Mouse (Mus musculus) gastrocnemius, postnatal 25 days (tissue): ENCODE measurements around the gene Olfr1249. TPM values are rescaled to one million over a fixed set of nuclear protein-coding genes. Genes with fewer than 3 reads are reported as not detected.
"Not testable (repeated sequence)": the region's sequence is repeated elsewhere in the genome, so short reads cannot be mapped to it uniquely, and the experiment has no call there.

Experiments
- DNase-seq: peaks from one replicate; pipeline ENCODE4 v3.0.0; 2022
- long read RNA-seq, 2 experiments: library from polyadenylated mRNA; stranded (forward); transcript quantifications; one replicate each; pipeline ENCODE4 v2.0.0; 2021
- total RNA-seq, 2 experiments: library from RNA; stranded (reverse); gene quantifications; 1 replicate in 1 of 2; 2 replicates in 1 of 2; pipeline ENCODE4 v1.2.3; 2021

Olfr1249 gene
- total RNA-seq: not detected
- long read RNA-seq, experiment 1: 0 reads
- long read RNA-seq, experiment 2: 0 reads

GRCm38 (mm10) chr2:89634883-89635282 lies at the start of gene Olfr1249:
Gene Olfr1249, minus strand, starts transcription at chr2:89634983.
- no peak for DNase-seq

- no peak for DNase-seq
These were observed 37.1 kb upstream of the Olfr1249 start, which contains the start of gene Olfr1251 for GRCm38 (mm10) chr2:89671836-89672235. Gene Olfr1251, minus strand, starts transcription at chr2:89671936.

- DNase-seq: no peak
These were observed 26.6 kb upstream of the Olfr1249 start, which contains the start of gene Olfr1250 for GRCm38 (mm10) chr2:89661367-89661766. Gene Olfr1250, minus strand, starts transcription at chr2:89661467.

- not testable (repeated sequence) for DNase-seq
These were observed 16.6 kb downstream of the Olfr1249 start, which contains the start of gene Olfr1248 for GRCm38 (mm10) chr2:89618145-89618544. Gene Olfr1248, minus strand, starts transcription at chr2:89618245.

- DNase-seq: no peak
These were observed 20.8 kb downstream of the Olfr1249 start, which contains the start of gene Olfr1247 for GRCm38 (mm10) chr2:89614030-89614429. Gene Olfr1247, minus strand, starts transcription at chr2:89614130.

- DNase-seq: no peak
These were observed 41.7 kb downstream of the Olfr1249 start, which contains the start of gene Olfr1246 for GRCm38 (mm10) chr2:89593057-89593456. Gene Olfr1246, minus strand, starts transcription at chr2:89593157.

Other genes with a start within 250 kb of the Olfr1249 start
- not detected for gene Olfr1238, start 225.3 kb downstream of the Olfr1249 start, total RNA-seq
- not detected for gene Olfr1239, start 214.6 kb downstream of the Olfr1249 start, total RNA-seq
- not detected for gene Olfr1240, start 192.0 kb downstream of the Olfr1249 start, total RNA-seq
- gene Olfr1241, start 147.9 kb downstream of the Olfr1249 start, total RNA-seq: not detected
- not detected for gene Olfr1242, start 136.6 kb downstream of the Olfr1249 start, total RNA-seq
- gene Olfr1243, start 103.5 kb downstream of the Olfr1249 start, total RNA-seq: not detected
- gene Olfr1245, start 56.5 kb downstream of the Olfr1249 start, total RNA-seq: not detected
- not detected for gene Olfr1246, start 41.8 kb downstream of the Olfr1249 start, total RNA-seq
- gene Olfr1247, start 20.9 kb downstream of the Olfr1249 start, total RNA-seq: under 1 TPM; 0.05 TPM
- not detected for gene Olfr1248, start 16.7 kb downstream of the Olfr1249 start, total RNA-seq
- gene Olfr1250, start 26.5 kb upstream of the Olfr1249 start, total RNA-seq: not detected
- gene Olfr1251, start 37.0 kb upstream of the Olfr1249 start, total RNA-seq: not detected
- gene Olfr1252, start 90.0 kb upstream of the Olfr1249 start, total RNA-seq: not detected
- not detected for gene Olfr1253, start 122.1 kb upstream of the Olfr1249 start, total RNA-seq
- not detected for gene Olfr1254, start 158.6 kb upstream of the Olfr1249 start, total RNA-seq
- not detected for gene Olfr1255, start 177.1 kb upstream of the Olfr1249 start, total RNA-seq
- gene Olfr1256, start 206.6 kb upstream of the Olfr1249 start, total RNA-seq: not detected
- gene Olfr48, start 213.2 kb upstream of the Olfr1249 start, total RNA-seq: not detected
- not detected for gene Olfr1257, start 243.5 kb upstream of the Olfr1249 start, total RNA-seq